Mouse (Mus musculus) intestine, embryonic 14.5 days (tissue): ENCODE results near the gene Akap13. TPM values are rescaled to one million over a fixed set of nuclear protein-coding genes. Genes with fewer than 3 reads are reported as not detected.
"Not testable (repeated sequence)": the region's sequence is repeated elsewhere in the genome, so short reads cannot be mapped to it uniquely, and the experiment has no call there.

Experiments used
- ATAC-seq: fragments of 200-750 bp; cut with Nextera tagmentation; replicated peaks from 2 replicates; pipeline ENCODE4 v1.8.0; 2017; ENCODE audit warnings: low read depth, moderate number of reproducible peaks, moderate TSS enrichment, moderate library complexity; ENCODE audit not compliant: low FRiP score, low TSS enrichment
- DNase-seq: peaks from one replicate; pipeline ENCODE4 v3.0.0-alpha.2; 2018; ENCODE audit warnings: low spot score
- H3K27ac ChIP-seq: fragments of 300-500 bp; sonication (generic); 2 replicates; pipeline ENCODE4 v1.5.1; 2014; ENCODE audit warnings: low read depth, mild to moderate bottlenecking, control low read depth
- H3K27me3 ChIP-seq: fragments of 300-500 bp; sonication (generic); replicated peaks from 2 replicates; pipeline ENCODE4 v1.6.1; 2014; ENCODE audit warnings: low read length, control low read depth; ENCODE audit not compliant: control insufficient read depth, insufficient read depth
- H3K36me3 ChIP-seq: fragments of 300-500 bp; sonication (generic); 2 replicates; pipeline ENCODE4 v1.6.1; 2014; ENCODE audit warnings: low read length, control low read depth; ENCODE audit not compliant: control insufficient read depth, insufficient read depth
- H3K4me1 ChIP-seq: fragments of 300-500 bp; sonication (generic); replicated peaks from 2 replicates; pipeline ENCODE4 v1.6.1; 2014; ENCODE audit warnings: low read length, control low read depth, mixed read lengths; ENCODE audit not compliant: control insufficient read depth, insufficient read depth
- H3K4me2 ChIP-seq: fragments of 300-500 bp; sonication (generic); 2 replicates; pipeline ENCODE4 v1.6.1; 2014; ENCODE audit warnings: low read length
- H3K4me3 ChIP-seq: fragments of 300-500 bp; sonication (generic); 2 replicates; pipeline ENCODE4 v1.5.1; 2014; ENCODE audit warnings: low read depth, low read length, control low read depth, mixed read lengths
- H3K9ac ChIP-seq: fragments of 300-500 bp; sonication (generic); 2 replicates; pipeline ENCODE4 v1.6.1; 2014; ENCODE audit warnings: mild to moderate bottlenecking, low read length
- H3K9me3 ChIP-seq: fragments of 300-500 bp; sonication (generic); 2 replicates; pipeline ENCODE4 v1.6.1; 2016; ENCODE audit warnings: low read length, control low read depth; ENCODE audit not compliant: control insufficient read depth
- WGBS: fragments of 180-500 bp; shearing (Covaris S2); extraction: QIAGEN DNeasy Blood & Tissue Kit; methylation state at CpG from one replicate; pipeline ENCODE4 v1.1.7; 2014; 5-methylcytosine and 5-hydroxymethylcytosine counted together
- polyA plus RNA-seq: library from polyadenylated mRNA; unstranded; fragments of >200 nt; fragmentation: Nextera tagmentation; extraction: Ambion mirVana; gene quantifications from 2 replicates; pipeline ENCODE4 v1.2.1, GENCODE M21; 2014

The Akap13 gene
- polyA plus RNA-seq, 1 experiment from 2014 or later, result 51.5 TPM

DNA sequence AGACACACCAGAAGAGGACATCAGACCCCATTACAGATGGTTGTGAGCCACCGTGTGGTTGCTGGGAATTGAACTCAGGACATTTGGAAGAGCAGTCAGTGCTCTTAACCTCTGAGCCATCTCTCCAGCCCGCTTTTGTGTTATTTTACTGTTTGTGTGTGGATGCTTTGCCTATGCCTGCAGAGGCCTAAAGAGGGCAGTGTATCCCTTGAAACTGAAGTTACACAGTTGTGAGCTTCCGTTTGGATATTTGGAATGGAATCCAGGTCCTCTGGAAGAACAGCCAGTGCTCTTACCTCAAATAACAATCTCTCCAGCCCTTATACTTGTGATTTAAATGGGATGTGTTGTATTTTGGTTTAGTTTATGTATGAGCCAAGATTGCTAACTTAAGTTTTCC lies 290.6 kb downstream of the Akap13 start:
- H3K4me1 ChIP-seq, H3K4me2 ChIP-seq, H3K27me3 ChIP-seq, DNase-seq, ATAC-seq, H3K9ac ChIP-seq, H3K27ac ChIP-seq, H3K9me3 ChIP-seq, H3K4me3 ChIP-seq: not testable (repeated sequence)
- WGBS, result 72% methylated on average over 3 of the region's 3 CpGs
- peaks cover 64% of the 10 kb centered on the region for H3K36me3 ChIP-seq

- Histone ChIP-seq H3K27ac (no peak overlapping the region), H3K4me3 (no peak overlapping the region), H3K9ac (no peak overlapping the region), H3K4me1 (no peaks in the 10 kb centered on the region; the same call in 1 of the 2 replicates), H3K9me3 (no peaks in the 10 kb centered on the region), H3K27me3 (no peaks in the 10 kb centered on the region), H3K36me3 (peaks cover 75% of the 10 kb centered on the region), H3K4me2 (no peak overlapping the region)
- no peak for ATAC-seq
- no peak for DNase-seq
- WGBS, result 89% methylated on average over 9 of the region's 9 CpGs
Measured at GRCm38 (mm10) chr7:75750581-75750980, 295.2 kb downstream of the Akap13 start.

DNA sequence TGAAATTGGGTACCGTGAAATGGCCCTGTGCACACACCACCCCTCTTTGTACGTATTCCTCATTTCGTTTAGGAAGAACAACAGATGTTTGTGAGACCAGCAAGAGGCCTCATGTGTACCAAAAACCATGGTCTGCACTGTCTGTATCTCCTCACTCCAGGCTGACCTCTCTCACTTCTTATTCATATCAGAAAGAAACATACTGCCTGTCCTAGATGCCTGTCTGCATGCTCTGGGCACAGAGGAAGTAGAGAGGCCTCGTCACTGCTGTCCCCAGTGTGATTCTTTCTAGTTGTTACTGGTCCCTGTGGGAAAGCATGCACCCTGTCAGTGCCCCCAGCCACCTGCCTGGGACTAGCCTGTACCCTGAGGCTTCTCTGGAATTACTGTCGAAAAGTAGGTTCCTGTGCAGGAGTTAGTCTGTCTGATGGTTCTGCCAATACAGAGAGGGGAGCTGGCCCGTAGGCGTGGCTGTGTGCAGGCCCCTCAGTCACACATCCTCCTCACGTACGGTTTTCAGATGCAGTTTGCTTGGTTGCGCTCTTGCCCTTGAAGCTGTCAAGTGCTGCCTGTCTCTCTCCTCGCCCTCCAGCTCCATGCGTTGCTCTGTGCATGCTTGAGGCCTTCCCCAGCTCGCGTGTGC lies 295.9 kb downstream of the Akap13 start:
- Histone ChIP-seq H3K36me3 (peaks cover 79% of the 10 kb centered on the region), H3K27ac (no peak overlapping the region), H3K9ac (no peak overlapping the region), H3K27me3 (no peaks in the 10 kb centered on the region), H3K4me2 (no peak overlapping the region), H3K4me1 (no peaks in the 10 kb centered on the region; the same call in 1 of the 2 replicates), H3K9me3 (no peaks in the 10 kb centered on the region), H3K4me3 (no peak overlapping the region)
- 87% methylated on average over 14 of the region's 14 CpGs for WGBS
- DNase-seq (no peak), ATAC-seq (no peak)

DNA sequence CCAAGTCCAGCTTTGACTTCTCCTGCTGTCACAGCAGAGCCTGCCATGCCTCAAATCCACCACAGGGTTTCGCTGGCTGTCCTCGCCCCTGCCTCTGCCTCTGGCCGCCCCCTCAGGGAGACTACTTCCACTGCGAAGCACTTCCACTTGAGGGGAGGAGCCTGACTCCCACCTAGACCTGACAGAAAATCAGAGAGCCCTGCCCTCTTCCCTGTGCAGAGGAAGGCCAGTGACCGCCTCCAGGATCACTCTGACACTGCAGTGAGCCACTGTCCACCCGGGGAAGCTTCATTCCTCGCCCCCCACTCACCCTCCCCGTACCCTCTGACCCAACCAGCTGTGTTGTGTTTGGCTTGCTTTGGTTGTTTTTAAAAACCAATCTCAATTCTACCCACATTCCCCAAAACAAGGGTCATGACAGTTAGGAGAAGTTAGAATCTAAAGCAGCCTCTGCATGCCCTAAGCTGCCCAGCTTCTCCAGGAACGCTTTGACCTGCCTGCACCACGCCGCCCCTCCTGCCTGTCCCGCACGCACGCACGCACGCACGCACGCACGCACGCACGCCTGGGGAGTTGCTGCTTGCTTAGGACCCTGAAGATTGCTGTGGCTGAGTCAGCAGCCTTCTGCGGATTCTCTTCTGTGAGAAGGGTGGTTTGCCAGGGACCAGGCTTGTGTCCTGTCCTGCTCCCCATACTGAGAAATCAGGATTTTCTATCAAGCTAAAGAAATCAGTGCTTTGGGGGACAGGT lies 297.3 kb downstream of the Akap13 start:
- H3K9ac ChIP-seq, result no peak overlapping the region
- no peak overlapping the region for H3K27ac ChIP-seq
- H3K4me2 ChIP-seq, result no peak overlapping the region
- H3K4me1 ChIP-seq, result no peaks in the 10 kb centered on the region; the same call in 1 of the 2 replicates
- WGBS, result 62% methylated on average over 22 of the region's 22 CpGs
- H3K36me3 ChIP-seq, result peaks cover 67% of the 10 kb centered on the region
- DNase-seq, result no peak
- 0 out of 2 replicates have a peak, but pooled peaks have one; percentile 33 for ATAC-seq
- H3K9me3 ChIP-seq, result no peaks in the 10 kb centered on the region
- no peak overlapping the region for H3K4me3 ChIP-seq
- H3K27me3 ChIP-seq, result no peaks in the 10 kb centered on the region

- H3K36me3 ChIP-seq, result peaks cover 60% of the 10 kb centered on the region
Measured at GRCm38 (mm10) chr7:75753192-75753783, 298.0 kb downstream of the Akap13 start.

DNA sequence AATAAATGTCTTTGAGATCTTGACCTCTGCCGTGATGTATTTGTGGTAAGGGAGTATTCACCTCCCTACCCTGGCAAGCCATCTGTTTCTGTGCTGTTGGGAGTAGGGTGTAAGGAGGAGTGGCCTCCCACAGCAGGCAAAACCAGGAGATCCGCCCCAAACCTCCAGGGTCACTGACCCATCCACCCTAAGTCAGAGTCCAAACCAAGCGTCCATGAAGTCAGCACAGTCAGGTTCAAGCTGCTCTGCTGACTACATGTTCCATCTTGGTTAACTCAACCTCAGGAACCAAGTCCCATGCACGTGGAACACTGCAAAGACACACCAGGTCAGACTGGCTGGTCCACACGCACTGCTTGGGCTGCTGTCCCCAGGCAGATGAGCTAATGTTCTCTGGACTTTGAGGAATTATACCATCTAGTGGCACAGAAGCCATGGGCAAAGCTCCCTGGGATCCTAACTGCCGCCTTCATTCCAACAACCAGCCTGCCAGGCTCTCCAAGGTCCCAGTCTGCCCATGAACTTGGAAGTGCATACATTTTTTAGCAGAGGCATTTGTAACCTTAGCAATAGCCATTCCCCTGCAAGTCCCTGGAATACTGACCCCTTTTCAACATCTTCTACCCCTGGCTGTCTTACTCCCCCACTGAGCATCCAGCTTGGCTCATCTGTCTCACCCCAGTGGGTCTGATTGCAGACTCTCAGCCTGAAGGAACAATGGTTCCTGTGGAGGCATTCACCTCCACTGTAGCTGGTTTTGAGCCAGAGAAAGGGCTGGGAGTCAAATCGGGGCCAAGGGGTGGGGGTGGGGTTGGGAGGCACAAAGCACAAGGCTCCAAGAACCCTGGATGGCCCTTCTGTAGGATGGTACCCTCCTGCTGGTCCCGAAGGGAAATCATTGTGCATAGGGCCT lies 299.5 kb downstream of the Akap13 start:
- peaks cover 45% of the 10 kb centered on the region for H3K36me3 ChIP-seq
- DNase-seq (no peak), ATAC-seq (no peak)
- H3K27ac ChIP-seq, result no peak overlapping the region
- WGBS, result 61% methylated on average over 8 of the region's 8 CpGs
- H3K9ac ChIP-seq, result no peak overlapping the region
- no peaks in the 10 kb centered on the region; the same call in 1 of the 2 replicates for H3K4me1 ChIP-seq
- no peaks in the 10 kb centered on the region for H3K9me3 ChIP-seq
- H3K4me3 ChIP-seq, result no peak overlapping the region
- no peaks in the 10 kb centered on the region for H3K27me3 ChIP-seq
- H3K4me2 ChIP-seq, result no peak overlapping the region

More at GRCm38 (mm10) chr7:75753192-75753783, 298.0 kb downstream of the Akap13 start:
- ATAC-seq (no peak), DNase-seq (no peak)
- Histone ChIP-seq H3K4me1 (no peaks in the 10 kb centered on the region; the same call in 1 of the 2 replicates), H3K27ac (no peak overlapping the region), H3K27me3 (no peaks in the 10 kb centered on the region), H3K9ac (no peak overlapping the region), H3K4me3 (no peak overlapping the region), H3K4me2 (no peak overlapping the region), H3K9me3 (no peaks in the 10 kb centered on the region)
- 47% methylated on average over 12 of the region's 12 CpGs for WGBS

DNA sequence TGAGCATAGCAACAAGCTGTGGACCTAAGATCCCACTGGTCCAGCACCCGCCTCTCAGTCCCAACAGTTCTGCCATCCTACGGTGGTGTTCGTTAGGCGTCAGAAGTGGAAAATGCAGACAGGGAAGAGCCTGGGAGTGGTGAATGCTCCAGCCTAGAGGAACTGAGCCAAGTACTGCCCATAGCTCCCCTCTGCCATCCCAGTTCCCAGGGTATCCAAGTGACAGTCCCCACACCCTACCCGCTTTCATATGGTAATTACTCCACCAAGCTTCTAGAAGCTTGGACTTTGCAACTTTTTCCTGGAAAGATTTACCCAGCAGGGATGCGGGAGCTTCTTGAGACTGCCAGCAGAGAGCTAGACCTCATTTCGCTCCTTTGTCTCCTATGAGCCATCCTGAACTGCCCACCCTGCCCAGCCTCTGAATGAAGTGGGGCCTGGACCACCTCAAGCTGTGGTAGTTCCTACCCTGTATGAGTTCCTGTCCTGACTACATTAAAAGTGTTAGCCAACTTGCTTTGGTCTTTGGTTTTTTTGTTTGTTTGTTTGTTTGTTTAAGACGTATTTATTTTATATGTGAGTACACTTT lies 300.6 kb downstream of the Akap13 start:
- Histone ChIP-seq H3K36me3 (peaks cover 34% of the 10 kb centered on the region), H3K4me3 (no peak overlapping the region), H3K9me3 (no peaks in the 10 kb centered on the region), H3K4me1 (no peaks in the 10 kb centered on the region; the same call in 1 of the 2 replicates), H3K4me2 (no peak overlapping the region), H3K27ac (no peak overlapping the region), H3K27me3 (no peaks in the 10 kb centered on the region), H3K9ac (no peak overlapping the region)
- 83% methylated on average over 8 of the region's 8 CpGs for WGBS
- no peak for ATAC-seq
- no peak for DNase-seq
